Mouse (Mus musculus): ENCODE data around the gene Thada.

- TF ChIP-seq CHD2 (IDR thresholded peaks at IDR 0.05; ENCODE audit: low read length) (no peak), CTCF (conservative IDR thresholded peaks at IDR 0.05 in 1 of 2, IDR thresholded peaks at IDR 0.05 in 1 of 2; ENCODE audit: low read depth in 2 of 2, low read length in 2 of 2) (no peak), CHD1 (IDR thresholded peaks at IDR 0.05; ENCODE audit: low read depth, low read length) (no peak), MAX (IDR thresholded peaks at IDR 0.05; ENCODE audit: low read length) (no peak), E2F4 (IDR thresholded peaks at IDR 0.05; ENCODE audit: insufficient replicate concordance, low read depth, low read length) (no peak), POLR2A (IDR thresholded peaks at IDR 0.05; ENCODE audit: low read depth, low read length) (no peak), RAD21 (IDR thresholded peaks at IDR 0.05; ENCODE audit: low read depth, low read length) (no peak), USF1 (IDR thresholded peaks at IDR 0.05; ENCODE audit: low read depth, low read length) (no peak), UBTF (IDR thresholded peaks at IDR 0.05; ENCODE audit: low read depth, low read length) (no peak), TCF12 (IDR thresholded peaks at IDR 0.05; ENCODE audit: low read depth, low read length) (no peak), MAFK (IDR thresholded peaks at IDR 0.05; ENCODE audit: insufficient replicate concordance, low read length) (no peak), EP300 (IDR thresholded peaks at IDR 0.05; ENCODE audit: low read length) (no peak)
These were observed 205.0 kb downstream of the Thada start for GRCm38 (mm10) chr17:84261010-84261409.

Measured in CH12.LX (cell line).